ENCODE assay signal across 10 mouse cellular contexts in the genomic region with DNA sequence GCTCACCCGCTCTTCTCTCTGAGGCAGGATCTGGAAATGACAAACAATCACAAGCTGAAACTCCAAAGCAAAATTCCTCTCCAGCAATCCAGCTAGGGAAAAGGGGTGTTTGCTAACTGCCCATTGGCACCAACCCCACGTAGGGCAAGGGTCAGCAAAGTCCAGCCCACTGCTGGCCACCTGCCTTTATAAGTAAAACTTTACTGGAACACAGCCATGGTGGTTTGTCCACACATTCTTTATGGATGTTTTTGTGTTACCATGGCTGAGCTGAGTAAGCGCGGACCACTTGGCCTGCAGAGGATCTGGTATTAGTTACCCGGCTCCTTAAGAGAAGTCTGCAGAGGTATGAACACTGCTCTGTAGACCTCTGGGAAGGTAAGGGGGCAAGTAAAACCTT.
DNase-seq lines count a peak whose midpoint lies in the region; ATAC-seq lines count a peak whose summit lies in the region.
"Had no signal": no experiment of that assay in that cellular context is flagged by ENCODE, and none has a peak within 500 bp of the region (broad histone marks: within the 10 kb centered on the region; RNA-seq: fewer than 3 reads in every experiment).

No protein-coding gene starts in this region.

- peaks cover 10% of the 10 kb centered on the region; the same call in 1 of the 2 replicates for H3K36me3 ChIP-seq in kidney, embryonic 14.5 days (ENCODE audit: control insufficient read depth, insufficient read depth, low read length)

- H3K4me3 ChIP-seq in kidney, embryonic 14.5 days (ENCODE audit: low read length): no peak overlapping the region
- H3K4me3 ChIP-seq: midbrain, embryonic 12.5 days had no signal

- H3K9me3 ChIP-seq in kidney, embryonic 14.5 days (ENCODE audit: control insufficient read depth, low read length): peaks cover 5% of the 10 kb centered on the region; the same call in 1 of the 2 replicates

- WGBS in kidney, embryonic 14.5 days: 93% methylated on average over 5 of the region's 5 CpGs

- 0 out of 2 replicates have a peak, but pooled peaks cover 3% of the 10 kb centered on the region for H3K4me1 ChIP-seq in kidney, embryonic 14.5 days (ENCODE audit: control insufficient read depth, insufficient read depth, low read length)

- no peak overlapping the region for H3K4me2 ChIP-seq in kidney, embryonic 14.5 days (replicated peaks; ENCODE audit: low read depth, low read length)
- H3K4me2 ChIP-seq: midbrain, embryonic 12.5 days had no signal

- H3K9ac ChIP-seq in kidney, embryonic 14.5 days (ENCODE audit: low read depth, low read length): no peak overlapping the region
- H3K9ac ChIP-seq: midbrain, embryonic 12.5 days had no signal

- no peak overlapping the region for H3K27ac ChIP-seq in kidney, embryonic 14.5 days (ENCODE audit: low read depth, low read length)
- H3K27ac ChIP-seq: midbrain, embryonic 12.5 days had no signal

- DNase-seq in kidney, adult 11 months: peak; percentile 85
- peak; percentile 58 for DNase-seq in 3134 (ENCODE audit: extremely low read depth, insufficient read length, low spot score)
- DNase-seq in 3T3-L1 (ENCODE audit: low read depth, low spot score): peak; percentile 74
- DNase-seq in kidney, postnatal 25 days: peak; percentile 88 to 90
- DNase-seq in spleen, postnatal 10 days (ENCODE audit: low spot score in 2 of 2): no peak
- DNase-seq in thymus, postnatal 36 days: no peak
- DNase-seq: right cerebral cortex, postnatal 25 days had no signal

- no peak for ATAC-seq in kidney, embryonic 14.5 days (ENCODE audit: low FRiP score, low TSS enrichment)
- no peak for ATAC-seq in erythroid progenitor cell, adult 5-6 weeks (replicated peaks; ENCODE audit: low FRiP score, poor library complexity, severe bottlenecking)

- no peaks in the 10 kb centered on the region for H3K27me3 ChIP-seq in kidney, embryonic 14.5 days (ENCODE audit: control insufficient read depth, insufficient read depth, low read length)

Comparison
In these comparisons a context has a peak if more than half of its experiments do, and no peak if none do; other contexts are left out.
1. DNase-seq: peak in kidney, adult 11 months (single experiment), 3134 (single experiment), 3T3-L1 (single experiment) and kidney, postnatal 25 days (2 of 2); none in spleen, postnatal 10 days (0 of 2) and thymus, postnatal 36 days (0 of 2).